Mouse (Mus musculus): ENCODE measurements at regions not wholly inside any gene's neighbourhood (a gene's known extent, or its start where the extent isn't known, plus 50 kb on each side); places are given as distances from the start of the nearest gene placed in this dataset.
"Not testable (repeated sequence)": the region's sequence is repeated elsewhere in the genome, so short reads cannot be mapped to it uniquely, and the experiment has no call there.

DNA sequence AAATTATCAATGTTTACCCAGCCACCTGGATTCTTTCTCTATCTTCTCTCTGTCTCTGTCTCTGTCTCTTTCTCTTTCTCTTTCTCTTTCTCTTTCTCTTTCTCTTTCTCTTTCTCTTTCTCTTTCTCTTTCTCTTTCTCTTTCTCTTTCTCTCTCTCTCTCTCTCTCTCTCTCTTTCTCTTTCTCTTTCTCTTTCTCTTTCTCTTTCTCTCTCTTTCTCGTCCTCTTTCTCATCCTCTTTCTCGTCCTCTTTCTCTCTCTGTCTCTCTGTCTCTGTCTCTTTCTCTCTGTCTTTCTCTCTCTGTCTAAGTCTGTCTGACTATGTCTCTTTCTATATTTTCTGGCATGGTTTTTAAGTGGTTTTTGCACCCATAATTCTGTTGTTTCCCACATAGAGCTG, 217.6 kb downstream of the Serpinb8 start:
- not testable (repeated sequence) for ATAC-seq (ENCODE audit: borderline replicate concordance, extremely low read depth, low FRiP score, low TSS enrichment); H3K9me3 ChIP-seq; H3K4me3 ChIP-seq; H3K9ac ChIP-seq; H3K27me3 ChIP-seq; H3K36me3 ChIP-seq; H3K27ac ChIP-seq; H3K4me2 ChIP-seq; H3K4me1 ChIP-seq
- WGBS: 92% methylated on average over 2 of the region's 2 CpGs

DNA sequence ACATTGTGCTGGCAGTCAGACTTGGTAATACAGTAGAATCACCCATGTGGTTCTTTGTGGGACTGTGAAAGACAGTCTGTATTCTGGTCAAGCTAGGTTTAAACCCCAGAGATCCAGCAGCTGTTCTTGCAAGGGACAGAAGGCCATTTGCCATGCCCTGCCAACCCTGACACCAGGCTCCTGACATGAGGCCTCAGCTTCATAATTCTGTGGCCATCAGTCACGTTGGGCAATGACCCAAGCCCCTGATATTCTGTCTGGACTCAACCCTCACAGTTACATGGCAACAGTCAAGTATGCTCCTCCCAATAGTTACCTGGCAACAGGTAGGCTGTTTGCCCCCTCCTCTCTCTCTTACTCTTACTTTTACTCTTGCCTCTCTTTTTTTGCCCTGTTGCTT, 221.3 kb downstream of the Serpinb8 start:
- Histone ChIP-seq H3K4me3 (no peak overlapping the region), H3K4me2 (no peak overlapping the region), H3K9ac (no peak overlapping the region), H3K27ac (no peak overlapping the region), H3K27me3 (no peaks in the 10 kb centered on the region), H3K4me1 (no peaks in the 10 kb centered on the region), H3K9me3 (no peaks in the 10 kb centered on the region), H3K36me3 (no peaks in the 10 kb centered on the region)
- no peak for ATAC-seq (ENCODE audit: borderline replicate concordance, extremely low read depth, low FRiP score, low TSS enrichment)
- 58% methylated on average over 1 of the region's 1 CpGs for WGBS

DNA sequence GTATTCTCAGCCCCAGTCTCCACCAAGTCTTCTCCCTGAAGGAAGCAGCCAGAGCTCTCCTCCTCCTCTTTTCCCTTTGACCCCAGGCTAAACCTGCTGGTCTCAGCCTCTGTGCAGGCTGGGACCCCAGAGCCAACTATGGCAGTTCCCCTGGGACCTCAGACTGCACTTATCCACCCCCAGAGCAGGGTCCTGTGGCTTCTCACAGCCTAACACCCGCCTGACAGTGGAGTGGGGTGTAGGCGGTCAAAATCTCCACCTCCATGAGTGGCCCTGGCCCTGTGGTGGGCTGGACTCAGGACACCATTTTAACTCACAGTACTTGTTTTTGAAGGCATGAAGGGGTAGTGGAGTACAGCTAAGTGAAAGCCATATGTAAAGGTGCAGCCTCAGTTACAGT, 222.1 kb downstream of the Serpinb8 start:
- ATAC-seq (ENCODE audit: borderline replicate concordance, extremely low read depth, low FRiP score, low TSS enrichment): no peak
- Histone ChIP-seq H3K27me3 (no peaks in the 10 kb centered on the region), H3K27ac (no peak overlapping the region), H3K9ac (no peak overlapping the region), H3K36me3 (no peaks in the 10 kb centered on the region), H3K4me1 (no peaks in the 10 kb centered on the region), H3K9me3 (no peaks in the 10 kb centered on the region), H3K4me3 (no peak overlapping the region), H3K4me2 (no peak overlapping the region)
- 67% methylated on average over 2 of the region's 2 CpGs for WGBS

DNA sequence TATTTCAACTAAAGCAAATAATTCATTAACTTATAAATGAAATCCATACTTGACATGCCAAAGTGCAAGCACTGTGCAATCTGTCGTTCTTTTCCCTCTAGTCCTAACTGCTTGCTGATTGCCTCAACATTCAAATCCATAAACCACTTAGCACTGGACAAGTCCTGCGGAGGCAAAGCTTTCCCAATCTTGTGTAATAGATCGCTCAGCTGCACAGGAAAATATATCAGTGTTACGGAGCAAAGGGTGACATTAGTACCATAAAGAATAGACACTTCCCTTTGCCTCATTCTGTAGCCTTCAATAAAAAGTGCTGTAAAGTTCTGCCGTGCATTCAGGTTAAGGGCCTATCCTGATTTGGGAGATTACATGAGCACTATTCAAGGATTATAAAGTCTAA, 248.1 kb downstream of the Serpinb8 start:
- Histone ChIP-seq H3K27ac (no peak overlapping the region), H3K4me2 (no peak overlapping the region), H3K9ac (no peak overlapping the region), H3K36me3 (no peaks in the 10 kb centered on the region), H3K27me3 (no peaks in the 10 kb centered on the region), H3K4me3 (no peak overlapping the region), H3K4me1 (no peaks in the 10 kb centered on the region), H3K9me3 (no peaks in the 10 kb centered on the region)
- WGBS: 78% methylated on average over 5 of the region's 5 CpGs
- no peak for ATAC-seq (ENCODE audit: borderline replicate concordance, extremely low read depth, low FRiP score, low TSS enrichment)

DNA sequence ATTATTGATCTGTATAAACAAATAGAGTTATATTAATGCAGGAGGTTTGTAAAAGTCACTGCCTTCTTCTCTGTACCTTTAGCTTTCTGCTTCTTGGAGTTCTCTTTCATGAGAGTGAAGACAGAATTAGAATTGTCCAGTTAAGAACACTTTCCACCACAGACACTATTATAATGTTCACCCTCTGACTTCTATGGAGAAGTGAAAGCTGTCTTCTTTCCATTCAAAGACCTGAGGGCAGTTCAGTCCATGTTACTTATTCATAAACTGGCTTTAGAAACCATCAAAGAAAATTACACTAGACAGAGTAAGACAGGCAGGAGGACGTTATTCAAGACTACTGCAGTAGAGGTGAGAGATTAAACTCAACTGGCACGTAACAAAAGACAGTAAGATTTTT, 262.6 kb downstream of the Serpinb8 start:
- no peaks in the 10 kb centered on the region for H3K36me3 ChIP-seq
- ATAC-seq (ENCODE audit: borderline replicate concordance, extremely low read depth, low FRiP score, low TSS enrichment): no peak
- no peak overlapping the region for H3K27ac ChIP-seq
- H3K4me2 ChIP-seq: no peak overlapping the region
- H3K4me1 ChIP-seq: no peaks in the 10 kb centered on the region
- no peak overlapping the region for H3K9ac ChIP-seq
- WGBS: 65% methylated on average over 2 of the region's 2 CpGs
- no peak overlapping the region for H3K4me3 ChIP-seq
- H3K9me3 ChIP-seq: no peaks in the 10 kb centered on the region
- H3K27me3 ChIP-seq: no peaks in the 10 kb centered on the region

DNA sequence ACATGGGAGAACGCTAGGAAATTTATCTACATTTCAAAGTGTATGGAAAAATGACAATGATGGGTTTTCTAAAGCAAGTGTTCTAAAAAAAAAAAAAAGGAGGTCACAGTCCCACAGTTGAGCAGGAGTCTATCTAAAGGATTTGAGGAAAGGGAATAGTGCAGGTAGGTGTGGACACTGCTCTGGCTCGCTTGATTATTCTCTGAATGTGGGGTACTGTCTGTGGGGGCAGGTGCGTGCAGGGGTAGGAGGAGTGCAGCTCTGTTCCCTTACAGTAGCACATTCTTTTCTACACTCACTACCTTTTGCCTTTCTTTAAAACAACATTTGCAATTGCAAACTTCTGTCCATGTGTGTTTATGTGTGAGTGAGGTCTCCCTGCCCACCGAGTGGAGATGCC, 263.2 kb downstream of the Serpinb8 start:
- Histone ChIP-seq H3K27me3 (no peaks in the 10 kb centered on the region), H3K36me3 (no peaks in the 10 kb centered on the region), H3K9me3 (no peaks in the 10 kb centered on the region), H3K9ac (no peak overlapping the region), H3K4me1 (no peaks in the 10 kb centered on the region), H3K27ac (no peak overlapping the region), H3K4me3 (no peak overlapping the region), H3K4me2 (no peak overlapping the region)
- ATAC-seq (ENCODE audit: borderline replicate concordance, extremely low read depth, low FRiP score, low TSS enrichment): no peak
- WGBS: 81% methylated on average over 4 of the region's 4 CpGs

DNA sequence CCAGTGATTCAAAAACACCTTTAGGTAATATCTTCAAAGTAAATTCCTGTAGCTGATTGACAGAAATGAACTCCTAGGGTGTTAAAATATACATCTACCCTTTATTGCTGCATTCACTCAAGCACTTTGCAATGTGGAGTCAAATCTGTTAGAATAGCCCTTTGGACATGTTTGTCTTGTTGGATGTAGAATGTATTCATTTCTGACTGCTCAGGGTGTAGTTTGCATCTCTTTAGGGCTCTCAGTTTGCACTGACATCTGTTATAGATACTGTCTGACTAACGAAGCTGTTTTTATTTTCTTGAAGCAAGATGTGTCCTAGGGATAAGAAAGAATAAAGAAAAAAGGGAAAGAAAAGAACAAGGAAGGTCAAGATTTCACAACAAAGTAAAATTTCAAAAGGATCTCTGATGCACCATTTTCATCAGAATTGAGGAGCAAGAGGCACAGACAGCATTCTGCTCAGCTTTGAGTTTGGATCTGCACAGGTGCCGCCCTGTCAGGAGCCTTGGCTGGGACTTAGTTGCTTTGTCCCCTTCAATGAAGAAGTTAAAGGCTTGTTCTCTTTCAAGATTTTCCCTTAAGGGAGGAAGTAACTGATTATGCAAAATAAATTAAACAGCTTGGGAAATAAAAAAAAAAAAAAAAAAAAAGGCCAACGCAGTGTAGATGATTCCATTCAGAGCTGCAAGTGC, 308.1 kb downstream of the Serpinb8 start:
- H3K4me2 ChIP-seq: no peak overlapping the region
- H3K27ac ChIP-seq: no peak overlapping the region
- WGBS: 59% methylated on average over 3 of the region's 3 CpGs
- no peaks in the 10 kb centered on the region for H3K27me3 ChIP-seq
- no peak for ATAC-seq (ENCODE audit: borderline replicate concordance, extremely low read depth, low FRiP score, low TSS enrichment)
- H3K9me3 ChIP-seq: no peaks in the 10 kb centered on the region
- H3K36me3 ChIP-seq: no peaks in the 10 kb centered on the region
- no peak overlapping the region for H3K4me3 ChIP-seq
- no peak overlapping the region for H3K9ac ChIP-seq
- no peaks in the 10 kb centered on the region for H3K4me1 ChIP-seq

DNA sequence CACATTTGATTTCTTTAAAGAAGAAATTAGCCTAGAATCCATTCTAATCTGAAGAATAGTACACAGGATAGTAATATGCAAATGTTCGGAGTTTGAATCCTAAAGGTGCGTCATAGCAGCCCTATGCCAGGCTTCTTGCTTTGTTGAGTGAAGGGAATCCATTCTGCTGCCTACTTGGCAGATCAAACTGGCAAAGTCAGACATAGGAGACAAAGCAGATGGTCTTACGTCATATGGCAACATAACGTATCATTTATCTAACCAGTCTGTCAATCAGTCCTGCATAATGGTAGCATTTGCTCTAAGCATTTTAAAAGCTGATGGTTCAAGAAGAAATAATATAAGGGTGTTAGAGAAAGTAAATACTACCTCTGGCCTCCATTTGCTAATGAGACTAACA, 309.5 kb downstream of the Serpinb8 start:
- Histone ChIP-seq H3K4me1 (no peaks in the 10 kb centered on the region), H3K4me3 (no peak overlapping the region), H3K27ac (no peak overlapping the region), H3K9me3 (no peaks in the 10 kb centered on the region), H3K9ac (no peak overlapping the region), H3K27me3 (no peaks in the 10 kb centered on the region), H3K36me3 (no peaks in the 10 kb centered on the region), H3K4me2 (no peak overlapping the region)
- ATAC-seq (ENCODE audit: borderline replicate concordance, extremely low read depth, low FRiP score, low TSS enrichment): no peak
- WGBS: 88% methylated on average over 4 of the region's 4 CpGs

DNA sequence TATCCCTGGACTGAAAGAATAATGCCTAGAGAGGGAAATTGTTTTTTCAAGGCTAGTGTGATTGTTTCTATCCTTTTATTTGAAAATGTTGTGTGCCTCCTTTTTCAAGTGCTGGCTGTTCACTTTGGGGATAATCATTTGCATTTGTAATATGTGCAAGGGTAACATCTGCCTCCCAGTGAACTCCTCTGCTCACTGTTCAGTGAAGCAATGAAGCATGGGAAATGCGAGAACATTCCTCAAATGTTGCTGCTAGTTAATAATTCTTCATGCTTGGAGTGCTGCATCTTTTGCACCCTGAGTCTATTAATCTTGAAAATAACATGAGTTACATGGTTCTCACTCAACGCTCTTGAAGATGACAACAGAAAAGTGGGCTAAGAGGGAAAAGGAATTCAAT, 310.6 kb downstream of the Serpinb8 start:
- no peak overlapping the region for H3K4me3 ChIP-seq
- no peaks in the 10 kb centered on the region for H3K36me3 ChIP-seq
- no peak overlapping the region for H3K9ac ChIP-seq
- H3K27ac ChIP-seq: no peak overlapping the region
- no peak overlapping the region for H3K4me2 ChIP-seq
- no peaks in the 10 kb centered on the region for H3K9me3 ChIP-seq
- 61% methylated on average over 2 of the region's 2 CpGs for WGBS
- no peaks in the 10 kb centered on the region for H3K27me3 ChIP-seq
- H3K4me1 ChIP-seq: no peaks in the 10 kb centered on the region
- ATAC-seq (ENCODE audit: borderline replicate concordance, extremely low read depth, low FRiP score, low TSS enrichment): no peak

DNA sequence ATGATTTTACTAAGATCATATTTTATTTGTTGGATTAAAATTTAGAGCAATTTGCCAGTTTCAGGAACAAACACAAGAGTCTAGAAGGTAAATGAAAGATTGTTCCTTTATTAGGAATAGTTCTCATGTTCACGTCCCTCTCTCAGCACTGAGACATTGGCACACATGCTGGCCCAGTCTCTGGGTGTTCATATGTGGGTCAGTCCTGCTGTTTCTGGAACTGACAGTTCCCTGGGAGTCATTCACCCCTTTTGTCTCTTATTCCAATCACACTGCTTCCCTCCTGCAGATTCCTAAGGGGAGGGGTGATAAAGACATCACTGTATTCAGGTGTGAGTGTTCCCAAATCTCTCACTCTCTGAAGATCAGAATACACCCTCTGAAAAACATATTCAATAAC, 311.1 kb downstream of the Serpinb8 start:
- no peak overlapping the region for H3K4me2 ChIP-seq
- H3K4me1 ChIP-seq: no peaks in the 10 kb centered on the region
- ATAC-seq (ENCODE audit: borderline replicate concordance, extremely low read depth, low FRiP score, low TSS enrichment): no peak
- H3K27me3 ChIP-seq: no peaks in the 10 kb centered on the region
- H3K9ac ChIP-seq: no peak overlapping the region
- H3K9me3 ChIP-seq: no peaks in the 10 kb centered on the region
- 70% methylated on average over 1 of the region's 1 CpGs for WGBS
- H3K36me3 ChIP-seq: no peaks in the 10 kb centered on the region
- H3K4me3 ChIP-seq: no peak overlapping the region
- no peak overlapping the region for H3K27ac ChIP-seq

DNA sequence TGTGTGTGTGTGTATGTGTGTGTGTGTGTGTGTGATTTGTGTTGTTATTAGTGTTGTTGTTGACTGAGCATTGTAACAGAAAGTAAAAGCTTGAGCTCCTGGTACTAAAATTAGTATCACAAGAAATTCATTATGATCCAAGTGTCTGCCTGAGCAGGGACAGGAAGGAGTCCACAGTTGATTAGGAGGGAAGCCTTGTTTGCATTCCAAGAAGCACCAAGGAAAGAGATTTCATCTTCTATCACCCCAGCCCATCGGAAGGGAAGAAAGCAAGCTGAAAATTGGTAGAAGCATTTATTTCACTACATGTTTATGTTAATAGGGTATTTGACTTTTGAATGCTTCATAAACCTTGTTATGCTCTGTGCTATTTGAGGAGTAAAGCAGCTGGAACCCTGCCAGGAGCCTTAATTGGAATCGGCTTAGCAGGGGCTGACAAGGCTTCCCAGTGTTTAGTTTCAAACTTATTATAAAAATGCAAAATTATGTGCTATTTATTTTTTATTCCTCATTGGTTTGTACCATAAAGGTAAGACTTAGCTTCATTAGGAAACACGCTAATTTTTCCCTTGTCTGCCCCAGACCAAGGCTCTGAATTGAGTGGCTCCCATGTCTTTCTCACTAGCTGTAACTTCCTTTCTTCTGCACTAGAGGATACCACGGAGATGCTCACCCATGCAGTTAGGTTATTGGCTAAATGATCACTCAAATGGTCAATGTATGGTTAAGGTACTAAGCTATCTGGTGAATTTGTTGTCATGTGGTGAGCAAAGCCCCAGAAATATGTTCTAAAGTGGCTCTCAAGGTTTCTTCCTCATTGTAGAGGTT, 318.6 kb downstream of the Serpinb8 start:
- H3K27me3 ChIP-seq: no peaks in the 10 kb centered on the region
- H3K4me2 ChIP-seq: no peak overlapping the region
- H3K9me3 ChIP-seq: no peaks in the 10 kb centered on the region
- no peaks in the 10 kb centered on the region for H3K36me3 ChIP-seq
- H3K9ac ChIP-seq: no peak overlapping the region
- H3K27ac ChIP-seq: no peak overlapping the region
- 46% methylated on average over 4 of the region's 4 CpGs for WGBS
- no peak for ATAC-seq (ENCODE audit: borderline replicate concordance, extremely low read depth, low FRiP score, low TSS enrichment)
- H3K4me3 ChIP-seq: no peak overlapping the region
- peaks cover 6% of the 10 kb centered on the region; the same call in 1 of the 2 replicates for H3K4me1 ChIP-seq

DNA sequence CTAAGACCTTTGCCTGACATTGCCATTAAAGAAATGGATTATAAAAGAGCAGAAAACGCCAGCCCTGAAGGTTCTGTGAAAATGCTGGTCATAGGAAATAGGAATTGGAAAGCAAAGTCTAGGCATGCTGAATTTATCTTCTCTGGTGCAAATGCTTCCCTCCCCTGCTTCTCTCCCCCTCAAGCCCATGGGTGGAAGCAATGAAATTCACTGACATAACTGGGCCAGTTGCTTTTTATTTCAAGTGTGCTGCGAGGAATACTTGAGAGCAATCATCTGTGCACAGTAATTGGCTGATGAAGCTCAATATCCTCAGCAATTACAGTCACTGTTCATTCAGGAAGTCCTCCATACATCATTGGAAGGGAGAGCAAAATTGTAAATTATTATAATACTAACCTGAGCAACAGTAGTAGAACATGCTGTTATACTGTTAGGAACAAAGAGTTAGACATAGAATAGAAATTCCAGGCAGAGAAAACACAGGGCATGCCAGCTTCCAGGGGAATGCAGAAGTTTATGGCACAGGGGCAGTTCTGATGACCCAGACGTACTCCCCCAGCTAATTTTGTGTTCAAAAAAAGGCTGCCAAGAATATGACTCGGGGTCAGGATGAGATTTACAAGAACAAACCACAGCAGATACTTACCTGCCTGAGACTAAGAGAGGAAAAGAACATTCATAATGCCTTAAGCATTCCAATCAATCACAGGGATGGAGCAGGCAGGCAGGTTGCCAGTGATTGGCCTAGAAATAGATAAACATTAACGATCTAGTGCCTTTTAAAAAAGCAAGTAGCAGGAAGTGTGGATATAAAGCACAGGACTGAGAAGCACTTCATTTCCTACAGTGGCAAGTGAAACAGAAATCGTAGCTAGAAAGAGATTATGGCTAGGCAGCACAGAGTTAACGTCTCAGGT, 325.1 kb downstream of the Serpinb8 start:
- Histone ChIP-seq H3K27me3 (no peaks in the 10 kb centered on the region), H3K4me1 (peaks cover 6% of the 10 kb centered on the region), H3K4me2 (no peak overlapping the region), H3K9ac (no peak overlapping the region), H3K4me3 (no peak overlapping the region), H3K27ac (no peak overlapping the region), H3K9me3 (no peaks in the 10 kb centered on the region), H3K36me3 (no peaks in the 10 kb centered on the region)
- WGBS: 24% methylated on average over 7 of the region's 7 CpGs
- ATAC-seq (ENCODE audit: borderline replicate concordance, extremely low read depth, low FRiP score, low TSS enrichment): no peak
